Mouse (Mus musculus): ENCODE measurements around the gene Celsr2. TPM values are rescaled to one million over a fixed set of nuclear protein-coding genes. Genes with fewer than 3 reads are reported as not detected.
A peak's percentile ranks its signal among the peaks of the same experiment; 100 is the strongest.

Celsr2 gene
- total and polyA plus RNA-seq, 3 experiments = 5.2 to 7.2 (median 6.4) TPM

DNA sequence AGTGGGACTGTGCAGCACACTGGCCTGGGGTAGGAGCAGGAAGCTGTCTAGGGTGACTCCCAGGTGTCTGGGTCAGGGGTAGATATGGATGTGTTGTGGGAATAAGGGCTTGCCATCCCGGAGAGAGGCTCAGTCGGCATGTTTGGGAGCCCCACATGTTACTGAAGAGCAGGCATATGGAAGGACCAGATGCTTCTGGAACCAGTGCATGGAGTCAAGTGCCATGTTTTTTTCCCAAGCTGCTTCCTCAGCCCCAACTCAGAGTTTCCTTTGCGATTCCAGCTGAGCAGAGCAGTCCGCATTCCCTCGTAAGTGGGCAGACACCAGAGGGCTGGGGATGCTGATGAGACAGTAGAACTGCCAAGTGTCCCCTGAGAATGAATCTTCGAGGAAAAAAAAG is 7.7 kb upstream of the Celsr2 start:
- Histone ChIP-seq H3K27ac (no peak overlapping the region), H3K4me3 (no peak overlapping the region), H3K4me1 (ENCODE audit: control insufficient read depth, insufficient read depth, low read length) (no peaks in the 10 kb centered on the region; the same call in 1 of the 2 replicates), H3K9ac (ENCODE audit: low read depth, low read length) (no peak overlapping the region), H3K27me3 (ENCODE audit: control insufficient read depth, insufficient read depth, low read length) (no peaks in the 10 kb centered on the region), H3K36me3 (ENCODE audit: control insufficient read depth, insufficient read depth, low read length) (no peaks in the 10 kb centered on the region), H3K79me2 (replicated peaks; ENCODE audit: control insufficient read depth, insufficient read depth, low read length) (no peaks in the 10 kb centered on the region)
- no peak for DNase-seq
- intact Hi-C loops (cut with DNase I) = no loop called here
- 31% methylated on average over 6 of the region's 6 CpGs for WGBS
- TF ChIP-seq CTCF (IDR thresholded peaks at IDR 0.05) (no peak), POLR2A (IDR thresholded peaks at IDR 0.05; ENCODE audit: insufficient read depth, low read depth, low read length) (no peak), EP300 (IDR thresholded peaks at IDR 0.05; ENCODE audit: insufficient read depth, low read depth, low read length) (no peak)

DNA sequence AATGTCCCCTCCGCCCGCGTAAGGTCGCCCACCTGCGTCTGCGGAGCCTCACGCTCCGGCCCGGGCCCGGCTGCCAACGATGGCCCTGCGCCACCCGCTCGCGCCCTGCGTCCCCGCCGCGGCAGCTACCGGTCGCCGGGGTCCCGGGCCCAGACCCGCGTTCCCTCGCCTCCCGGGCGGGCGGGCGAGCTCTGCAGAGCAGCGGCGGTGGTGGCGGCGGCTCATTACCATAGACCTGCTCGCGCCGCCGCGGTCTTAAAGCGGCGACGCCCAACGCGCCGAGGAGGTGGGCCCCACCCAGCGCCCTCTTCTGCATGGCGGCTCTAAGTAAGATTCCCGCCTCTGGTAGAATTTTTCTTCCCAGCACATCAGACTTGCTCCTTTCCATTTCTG is 475 bp upstream of the Celsr2 start:
- peak; percentile 78 to 80 for DNase-seq
- H3K4me3 ChIP-seq = peak overlapping the region; percentile 62
- TF ChIP-seq CTCF (IDR thresholded peaks at IDR 0.05) (no peak), EP300 (IDR thresholded peaks at IDR 0.05; ENCODE audit: insufficient read depth, low read depth, low read length) (no peak), POLR2A (IDR thresholded peaks at IDR 0.05; ENCODE audit: insufficient read depth, low read depth, low read length) (no peak)
- H3K36me3 ChIP-seq (ENCODE audit: control insufficient read depth, insufficient read depth, low read length) = no peaks in the 10 kb centered on the region
- no peaks in the 10 kb centered on the region for H3K4me1 ChIP-seq (ENCODE audit: control insufficient read depth, insufficient read depth, low read length)
- under 1% methylated on average over 48 of the region's 48 CpGs for WGBS
- H3K27ac ChIP-seq = peak overlapping the region; percentile 11; the same call in 1 of the 2 replicates
- no peaks in the 10 kb centered on the region for H3K79me2 ChIP-seq (replicated peaks; ENCODE audit: control insufficient read depth, insufficient read depth, low read length)
- no peaks in the 10 kb centered on the region for H3K27me3 ChIP-seq (ENCODE audit: control insufficient read depth, insufficient read depth, low read length)
- peak overlapping the region; percentile 87 for H3K9ac ChIP-seq (ENCODE audit: low read depth, low read length)
- intact Hi-C loops (cut with DNase I) = loop anchor here (10.0 kb wide), 1 partner anchor 239 kb away; the partner anchor contains the start of gene Clcc1

DNA sequence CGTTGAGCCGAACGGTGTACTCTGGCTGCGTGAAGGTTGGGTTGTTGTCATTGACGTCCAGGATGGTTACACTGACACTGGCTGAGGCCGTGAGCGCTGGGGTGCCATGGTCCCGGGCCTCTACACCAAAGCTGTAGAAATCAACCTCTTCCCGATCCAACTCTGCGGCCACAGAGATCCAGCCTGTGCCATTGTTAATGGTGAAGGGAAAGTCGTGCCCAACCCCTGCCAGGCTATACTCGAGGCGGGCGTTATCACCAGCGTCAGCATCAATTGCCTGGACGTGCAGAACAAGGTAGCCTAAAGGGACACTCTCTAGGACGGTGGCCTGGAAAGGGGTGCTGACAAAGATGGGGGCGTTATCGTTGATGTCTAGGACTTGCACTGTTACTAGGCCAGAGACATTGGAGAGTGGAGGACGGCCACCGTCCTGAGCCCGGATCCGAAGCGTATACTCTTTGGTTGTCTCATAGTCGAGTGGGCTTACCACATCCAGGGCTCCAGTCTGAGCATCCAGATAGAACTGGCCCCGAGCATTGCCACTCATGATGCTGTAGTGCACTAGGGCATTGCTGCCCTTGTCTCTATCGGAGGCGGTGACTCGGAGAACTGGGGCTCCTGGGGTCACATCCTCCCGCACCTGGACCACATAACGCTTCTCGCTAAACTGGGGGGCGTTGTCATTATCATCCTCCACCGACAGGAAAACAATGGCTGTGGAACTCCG is 1.6 kb downstream of the Celsr2 start:
- H3K27ac ChIP-seq = no peak overlapping the region
- no peaks in the 10 kb centered on the region for H3K79me2 ChIP-seq (replicated peaks; ENCODE audit: control insufficient read depth, insufficient read depth, low read length)
- TF ChIP-seq EP300 (IDR thresholded peaks at IDR 0.05; ENCODE audit: insufficient read depth, low read depth, low read length) (no peak), CTCF (IDR thresholded peaks at IDR 0.05) (no peak), POLR2A (IDR thresholded peaks at IDR 0.05; ENCODE audit: insufficient read depth, low read depth, low read length) (no peak)
- no peak for DNase-seq
- H3K36me3 ChIP-seq (ENCODE audit: control insufficient read depth, insufficient read depth, low read length) = no peaks in the 10 kb centered on the region
- H3K27me3 ChIP-seq (ENCODE audit: control insufficient read depth, insufficient read depth, low read length) = no peaks in the 10 kb centered on the region
- no peaks in the 10 kb centered on the region for H3K4me1 ChIP-seq (ENCODE audit: control insufficient read depth, insufficient read depth, low read length)
- no peak overlapping the region for H3K4me3 ChIP-seq
- WGBS = 97% methylated on average over 35 of the region's 35 CpGs
- H3K9ac ChIP-seq (ENCODE audit: low read depth, low read length) = no peak overlapping the region
- intact Hi-C loops (cut with DNase I) = loop anchor here (10.0 kb wide), 1 partner anchor 241 kb away; the partner anchor contains the start of gene Clcc1

DNA sequence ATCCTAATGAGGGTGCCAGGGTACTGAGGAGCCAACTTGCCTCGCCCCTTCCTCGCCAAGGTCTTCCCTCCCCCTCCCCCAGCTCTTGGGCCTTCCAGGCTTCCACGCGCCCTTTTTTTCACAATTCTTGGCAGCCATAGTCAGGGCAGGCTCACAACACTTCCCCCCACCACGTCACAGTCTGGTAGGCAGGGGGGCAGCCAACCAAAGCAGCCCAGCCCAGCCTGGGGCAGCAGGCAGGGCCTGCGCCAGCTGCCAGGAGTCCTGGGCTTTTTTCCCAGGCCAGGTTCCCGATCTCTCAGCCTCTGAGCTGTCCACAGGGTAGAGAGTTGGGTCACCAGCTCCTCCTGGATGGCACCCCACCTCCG is 3.6 kb downstream of the Celsr2 start:
- 39% methylated on average over 8 of the region's 8 CpGs for WGBS

DNA sequence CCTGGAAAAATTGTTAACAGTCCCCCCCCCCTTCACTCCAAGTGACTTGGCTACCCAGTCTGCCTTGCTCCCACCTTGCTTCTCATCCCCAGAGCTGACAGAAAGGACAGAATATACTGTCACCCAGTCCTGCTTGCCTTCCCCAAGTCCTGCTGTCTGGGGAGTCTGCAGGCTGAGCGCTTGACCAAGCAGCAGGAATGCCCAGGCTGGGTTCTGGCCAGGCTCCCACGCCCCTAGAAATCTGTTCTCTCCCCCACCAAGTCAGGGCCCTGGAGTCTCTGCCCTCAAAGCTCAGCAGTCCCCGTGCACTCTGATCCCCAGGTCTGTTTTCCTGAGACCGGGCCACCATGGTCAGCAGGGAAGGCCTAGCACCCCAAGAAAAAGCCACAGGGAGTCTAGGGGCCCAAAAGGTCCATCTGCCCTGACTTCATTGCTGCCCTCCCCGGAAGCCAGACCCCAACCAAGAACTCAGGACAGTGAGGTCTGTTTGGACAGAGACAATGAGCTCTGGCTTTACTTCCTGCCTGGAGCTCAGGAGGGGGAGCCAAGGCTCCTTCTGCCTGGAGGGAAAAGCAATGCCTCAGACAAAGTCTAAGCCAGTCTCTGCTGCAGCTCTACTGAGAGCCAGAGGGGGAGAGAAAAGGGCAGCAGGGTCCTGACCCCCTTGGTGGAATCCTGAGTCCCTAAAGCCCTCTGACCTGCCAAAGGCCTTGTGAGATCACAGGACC is 4.2 kb downstream of the Celsr2 start:
- WGBS = 64% methylated on average over 5 of the region's 5 CpGs
- Histone ChIP-seq H3K36me3 (ENCODE audit: control insufficient read depth, insufficient read depth, low read length) (no peaks in the 10 kb centered on the region), H3K4me1 (ENCODE audit: control insufficient read depth, insufficient read depth, low read length) (no peaks in the 10 kb centered on the region), H3K4me3 (no peak overlapping the region), H3K27me3 (ENCODE audit: control insufficient read depth, insufficient read depth, low read length) (no peaks in the 10 kb centered on the region), H3K79me2 (replicated peaks; ENCODE audit: control insufficient read depth, insufficient read depth, low read length) (no peaks in the 10 kb centered on the region), H3K27ac (no peak overlapping the region), H3K9ac (ENCODE audit: low read depth, low read length) (no peak overlapping the region)
- intact Hi-C loops (cut with DNase I) = loop anchor here (10.0 kb wide), 1 partner anchor 244 kb away; the partner anchor contains the start of gene Clcc1
- DNase-seq = no peak
- TF ChIP-seq CTCF (IDR thresholded peaks at IDR 0.05) (no peak), POLR2A (IDR thresholded peaks at IDR 0.05; ENCODE audit: insufficient read depth, low read depth, low read length) (no peak), EP300 (IDR thresholded peaks at IDR 0.05; ENCODE audit: insufficient read depth, low read depth, low read length) (no peak)

More for the DNA sequence above, 3.6 kb downstream of the Celsr2 start:
- peak in 1 of 2 experiments; percentile 44 for DNase-seq
- TF ChIP-seq CTCF (IDR thresholded peaks at IDR 0.05) (no peak), POLR2A (IDR thresholded peaks at IDR 0.05; ENCODE audit: insufficient read depth, low read depth, low read length) (no peak), EP300 (IDR thresholded peaks at IDR 0.05; ENCODE audit: insufficient read depth, low read depth, low read length) (no peak)
- Histone ChIP-seq H3K4me3 (no peak overlapping the region), H3K36me3 (ENCODE audit: control insufficient read depth, insufficient read depth, low read length) (no peaks in the 10 kb centered on the region), H3K4me1 (ENCODE audit: control insufficient read depth, insufficient read depth, low read length) (no peaks in the 10 kb centered on the region), H3K79me2 (replicated peaks; ENCODE audit: control insufficient read depth, insufficient read depth, low read length) (no peaks in the 10 kb centered on the region), H3K9ac (ENCODE audit: low read depth, low read length) (no peak overlapping the region), H3K27me3 (ENCODE audit: control insufficient read depth, insufficient read depth, low read length) (no peaks in the 10 kb centered on the region), H3K27ac (no peak overlapping the region)
- intact Hi-C loops (cut with DNase I) = loop anchor here (10.0 kb wide), 1 partner anchor 243 kb away; the partner anchor contains the start of gene Clcc1
